In the genomic region with DNA sequence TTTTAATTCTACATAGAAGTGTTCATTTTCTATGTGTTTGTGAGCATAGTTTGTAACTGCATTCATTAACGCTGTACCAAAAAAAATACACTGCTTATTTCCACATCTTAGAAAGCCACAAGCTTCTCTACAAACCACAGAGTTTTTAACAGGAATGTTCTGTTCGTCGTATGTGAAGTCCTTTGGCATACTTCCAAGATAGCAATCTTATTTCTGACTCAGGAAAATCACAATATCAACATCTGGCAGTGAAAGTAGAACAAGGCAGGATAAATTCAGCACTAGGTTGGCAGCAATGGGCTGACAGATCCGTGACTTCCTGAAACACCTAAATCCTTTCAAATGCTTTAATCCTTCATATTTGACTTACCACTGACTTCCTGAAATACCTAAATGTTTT, we compare ENCODE assay signal across 21 mouse cellular contexts.
"Had no signal": no experiment of that assay in that cellular context is flagged by ENCODE, and none has a peak within 500 bp of the region (broad histone marks: within the 10 kb centered on the region; RNA-seq: fewer than 3 reads in every experiment).

No protein-coding gene starts in this region.

- DNase-seq: kidney, postnatal 25 days; layer of hippocampus, adult 9-11 months; liver; liver, embryonic 13.5 days; lung, adult 2 months; lung, postnatal 36 days; retina, postnatal 1 day; right cerebral cortex, postnatal 25 days; spleen, adult 18-20 months; thymus, postnatal 25 days had no signal

- H3K27ac ChIP-seq: kidney, postnatal 0 days; layer of hippocampus, adult 2 months; limb, embryonic 12.5 days; liver, embryonic 13.5 days; midbrain, embryonic 10.5 days; midbrain, embryonic 13.5 days; neural tube, embryonic 13.5 days; stomach, embryonic 15.5 days had no signal

- H3K36me3 ChIP-seq: limb, embryonic 12.5 days; liver, embryonic 13.5 days; midbrain, embryonic 10.5 days; midbrain, embryonic 13.5 days; neural tube, embryonic 13.5 days; stomach, embryonic 15.5 days had no signal

- H3K9me3 ChIP-seq: limb, embryonic 12.5 days; liver, embryonic 13.5 days; megakaryocyte, embryonic 14.5 days; midbrain, embryonic 13.5 days; neural tube, embryonic 13.5 days; stomach, embryonic 15.5 days had no signal

- H3K4me3 ChIP-seq: layer of hippocampus, adult 2 months; limb, embryonic 12.5 days; liver, embryonic 13.5 days; megakaryocyte, embryonic 14.5 days; midbrain, embryonic 10.5 days; midbrain, embryonic 13.5 days; myocyte; neural tube, embryonic 13.5 days; stomach, embryonic 15.5 days had no signal

- H3K9ac ChIP-seq: limb, embryonic 12.5 days; liver, embryonic 13.5 days; midbrain, embryonic 13.5 days; neural tube, embryonic 13.5 days; stomach, embryonic 15.5 days had no signal

- H3K4me1 ChIP-seq: limb, embryonic 12.5 days; liver, embryonic 13.5 days; stomach, embryonic 15.5 days had no signal

- H3K4me2 ChIP-seq: limb, embryonic 12.5 days; liver, embryonic 13.5 days; midbrain, embryonic 13.5 days; neural tube, embryonic 13.5 days; stomach, embryonic 15.5 days had no signal

- H3K27me3 ChIP-seq: limb, embryonic 12.5 days; liver, embryonic 13.5 days; megakaryocyte, embryonic 14.5 days; midbrain, embryonic 13.5 days; neural tube, embryonic 13.5 days; stomach, embryonic 15.5 days had no signal

- ATAC-seq: lung, postnatal 0 days; midbrain, embryonic 13.5 days; midbrain, embryonic 16.5 days had no signal
